Comparison of ENCODE assay signal across 8 mouse cellular contexts in genomic region chrX:38237731-38238130, GRCm38 (mm10). TPM values are rescaled to one million over a fixed set of nuclear protein-coding genes. Genes with fewer than 3 reads are reported as not detected.
A peak's percentile ranks its signal among the peaks of the same experiment; 100 is the strongest.
DNase-seq lines count a peak whose midpoint lies in the region; ATAC-seq and TF ChIP-seq lines count a peak whose summit lies in the region.

No protein-coding gene starts in this region.

- whole genome bisulfite sequencing in lung, postnatal 0 days = 38% methylated on average over 2 of the region's 2 CpGs
- WGBS in midbrain, embryonic 15.5 days = 34% methylated on average over 2 of the region's 2 CpGs

- no peaks in the 10 kb centered on the region for H3K9me3 ChIP-seq in lung, postnatal 0 days (ENCODE audit: low read length)
- no peaks in the 10 kb centered on the region for H3K9me3 ChIP-seq in midbrain, embryonic 15.5 days

- no peak overlapping the region for H3K9ac ChIP-seq in lung, postnatal 0 days (replicated peaks; ENCODE audit: low read depth)
- no peak overlapping the region for H3K9ac ChIP-seq in midbrain, embryonic 15.5 days

- H3K27ac ChIP-seq in lung, postnatal 0 days (ENCODE audit: low read length) = no peak overlapping the region
- no peak overlapping the region for H3K27ac ChIP-seq in midbrain, embryonic 15.5 days

- DNase-seq in heart, postnatal 4 days = peak; percentile 44
- no peak for DNase-seq in heart, postnatal 25 days (ENCODE audit: low spot score)
- peak; percentile 17 for DNase-seq in urinary bladder, postnatal 25 days (ENCODE audit: low spot score)
- no peak for DNase-seq in urinary bladder, adult 18-20 months (ENCODE audit: low spot score in 2 of 2)
- DNase-seq in c-Kit-positive CD71-positive TER-119-positive erythroid progenitor cells, embryonic 14.5 days (ENCODE audit: low spot score) = peak; percentile 8
- DNase-seq in lung, postnatal 0 days (ENCODE audit: low spot score) = peak; percentile 20
- DNase-seq in thymus, postnatal 25 days = peak; percentile 15

- no peaks in the 10 kb centered on the region for H3K27me3 ChIP-seq in lung, postnatal 0 days (replicated peaks; ENCODE audit: insufficient read depth, low read length)
- no peaks in the 10 kb centered on the region for H3K27me3 ChIP-seq in midbrain, embryonic 15.5 days (replicated peaks)

- intact Hi-C loops in heart, postnatal 25 days (cut with DNase I) = no loop called here

- TF ChIP-seq CTCF in lung, postnatal 0 days (IDR thresholded peaks at IDR 0.05) = peak; percentile 77

- H3K4me3 ChIP-seq in lung, postnatal 0 days (ENCODE audit: low read depth, low read length) = no peak overlapping the region
- no peak overlapping the region for H3K4me3 ChIP-seq in midbrain, embryonic 15.5 days

- ATAC-seq in lung, postnatal 0 days = no peak
- ATAC-seq in midbrain, embryonic 15.5 days (replicated peaks) = no peak

- no peaks in the 10 kb centered on the region for H3K4me1 ChIP-seq in lung, postnatal 0 days (ENCODE audit: insufficient read depth, low read depth, low read length)
- no peaks in the 10 kb centered on the region for H3K4me1 ChIP-seq in midbrain, embryonic 15.5 days

- no peak for TF ChIP-seq EP300 in lung, postnatal 0 days (IDR thresholded peaks at IDR 0.05)

- H3K4me2 ChIP-seq in lung, postnatal 0 days (replicated peaks; ENCODE audit: low read depth, low read length) = no peak overlapping the region
- no peak overlapping the region for H3K4me2 ChIP-seq in midbrain, embryonic 15.5 days

- H3K36me3 ChIP-seq in lung, postnatal 0 days (ENCODE audit: insufficient read depth, low read length) = no peaks in the 10 kb centered on the region
- no peaks in the 10 kb centered on the region for H3K36me3 ChIP-seq in midbrain, embryonic 15.5 days (replicated peaks)

RNA-seq across cellular contexts. Expression of gene Tmem255a, which starts 14.5 kb away (rescaled TPM):
- total RNA-seq in heart, postnatal 4 days (2021) = 10 to 100 TPM; 29.4 to 60.9 TPM
- 1 to 10 TPM; 1.0 to 1.6 TPM for total RNA-seq in heart, postnatal 25 days (2021)
- polyA plus RNA-seq in lung, postnatal 0 days (2015; fragmentation: Nextera tagmentation; extraction: Ambion mirVana) = 6.7 and 7.7 TPM in 2 replicates
- polyA plus RNA-seq in midbrain, embryonic 15.5 days (2015; fragmentation: Nextera tagmentation; extraction: Ambion mirVana) = 21.6 and 25.9 TPM in 2 replicates

RNA-seq across cellular contexts. Expression of gene Zbtb33, which starts 48.1 kb away (rescaled TPM):
- total RNA-seq in heart, postnatal 4 days (2021) = 10 to 100 TPM; 13.7 to 14.5 TPM
- total RNA-seq in heart, postnatal 25 days (2021) = 1 to 10 TPM; 8.9 to 9.9 TPM
- 1.8 and 2.0 TPM in 2 replicates for polyA plus RNA-seq in lung, postnatal 0 days (2015; fragmentation: Nextera tagmentation; extraction: Ambion mirVana)
- polyA plus RNA-seq in midbrain, embryonic 15.5 days (2015; fragmentation: Nextera tagmentation; extraction: Ambion mirVana) = 5.0 and 5.5 TPM in 2 replicates

Comparison
In these comparisons a context has a peak if more than half of its experiments do, and no peak if none do; other contexts are left out.
1. DNase-seq: peak in heart, postnatal 4 days (single experiment), urinary bladder, postnatal 25 days (single experiment), c-Kit-positive CD71-positive TER-119-positive erythroid progenitor cells, embryonic 14.5 days (single experiment), lung, postnatal 0 days (single experiment) and thymus, postnatal 25 days (single experiment); none in heart, postnatal 25 days (single experiment) and urinary bladder, adult 18-20 months (0 of 2).
2. RNA of gene Tmem255a, which starts 14.5 kb away (total RNA-seq): 29.4 to 60.9 TPM in heart, postnatal 4 days; 1.0 to 1.6 TPM in heart, postnatal 25 days; every median in the first group is over 10 times any median in the second.